ENCODE assay signal across 8 mouse cellular contexts in genomic region chr7:80187501-80187900, GRCm38 (mm10). TPM values are rescaled to one million over a fixed set of nuclear protein-coding genes. Genes with fewer than 3 reads are reported as not detected.
DNase-seq lines count a peak whose midpoint lies in the region; ATAC-seq lines count a peak whose summit lies in the region.

No protein-coding gene starts in this region.

- peaks cover 61% of the 10 kb centered on the region for H3K4me1 ChIP-seq in kidney, embryonic 16.5 days (ENCODE audit: insufficient read depth, low read length)
- peaks cover 33% of the 10 kb centered on the region for H3K4me1 ChIP-seq in embryonic facial prominence, embryonic 14.5 days (ENCODE audit: control insufficient read depth, insufficient read depth, low read length)
- H3K4me1 ChIP-seq in hindbrain, embryonic 16.5 days (ENCODE audit: control insufficient read depth, insufficient read depth, low read depth, low read length), result peaks cover 35% of the 10 kb centered on the region
- peaks cover 36% of the 10 kb centered on the region for H3K4me1 ChIP-seq in midbrain, embryonic 16.5 days (ENCODE audit: control insufficient read depth, insufficient read depth, low read length)

- DNase-seq in kidney, postnatal 14 days, result no peak
- no peak for DNase-seq in embryonic facial prominence, embryonic 14.5 days (ENCODE audit: low spot score)
- no peak for DNase-seq in urinary bladder, postnatal 25 days (ENCODE audit: low spot score)
- DNase-seq in right cerebral cortex, postnatal 4 days, result no peak
- no peak for DNase-seq in left cerebral cortex, postnatal 14 days (ENCODE audit: low spot score in 2 of 2)

- 50% methylated on average over 12 of the region's 12 CpGs for WGBS in kidney, embryonic 16.5 days
- WGBS in embryonic facial prominence, embryonic 14.5 days, result 71% methylated on average over 12 of the region's 12 CpGs
- 42% methylated on average over 12 of the region's 12 CpGs for WGBS in hindbrain, embryonic 16.5 days
- 23% methylated on average over 12 of the region's 12 CpGs for WGBS in midbrain, embryonic 16.5 days

- ATAC-seq in kidney, embryonic 16.5 days (ENCODE audit: low FRiP score, low TSS enrichment), result no peak
- no peak for ATAC-seq in embryonic facial prominence, embryonic 14.5 days (ENCODE audit: low read depth)
- no peak for ATAC-seq in hindbrain, embryonic 16.5 days
- no peak for ATAC-seq in midbrain, embryonic 16.5 days

- peak overlapping the region; percentile 93 for H3K27ac ChIP-seq in kidney, embryonic 16.5 days (ENCODE audit: low read length)
- peak overlapping the region; percentile 36; the same call in 1 of the 2 replicates for H3K27ac ChIP-seq in embryonic facial prominence, embryonic 14.5 days (replicated peaks; ENCODE audit: low read depth, low read length)
- H3K27ac ChIP-seq in hindbrain, embryonic 16.5 days (ENCODE audit: low read depth, low read length), result peak overlapping the region; percentile 80
- H3K27ac ChIP-seq in midbrain, embryonic 16.5 days (ENCODE audit: low read length), result peak overlapping the region; percentile 87

- no peaks in the 10 kb centered on the region for H3K36me3 ChIP-seq in kidney, embryonic 16.5 days (ENCODE audit: insufficient read depth, low read length)
- no peaks in the 10 kb centered on the region for H3K36me3 ChIP-seq in embryonic facial prominence, embryonic 14.5 days (ENCODE audit: control insufficient read depth, insufficient read depth, low read length)
- no peaks in the 10 kb centered on the region for H3K36me3 ChIP-seq in hindbrain, embryonic 16.5 days (ENCODE audit: control insufficient read depth, insufficient read depth, low read length)
- H3K36me3 ChIP-seq in midbrain, embryonic 16.5 days (ENCODE audit: control insufficient read depth, insufficient read depth, low read length), result no peaks in the 10 kb centered on the region

- no peaks in the 10 kb centered on the region for H3K9me3 ChIP-seq in kidney, embryonic 16.5 days (ENCODE audit: low read length)
- H3K9me3 ChIP-seq in embryonic facial prominence, embryonic 14.5 days (ENCODE audit: control insufficient read depth, low read length), result no peaks in the 10 kb centered on the region
- H3K9me3 ChIP-seq in hindbrain, embryonic 16.5 days (ENCODE audit: control insufficient read depth, low read length), result no peaks in the 10 kb centered on the region
- H3K9me3 ChIP-seq in midbrain, embryonic 16.5 days (replicated peaks; ENCODE audit: control insufficient read depth, low read length, poor library complexity, severe bottlenecking), result no peaks in the 10 kb centered on the region

- H3K27me3 ChIP-seq in kidney, embryonic 16.5 days (ENCODE audit: insufficient read depth, low read length), result no peaks in the 10 kb centered on the region
- no peaks in the 10 kb centered on the region for H3K27me3 ChIP-seq in embryonic facial prominence, embryonic 14.5 days (replicated peaks; ENCODE audit: control insufficient read depth, insufficient read depth, low read length)
- H3K27me3 ChIP-seq in hindbrain, embryonic 16.5 days (replicated peaks; ENCODE audit: control insufficient read depth, insufficient read depth, low read length), result no peaks in the 10 kb centered on the region
- no peaks in the 10 kb centered on the region for H3K27me3 ChIP-seq in midbrain, embryonic 16.5 days (ENCODE audit: control insufficient read depth, insufficient read depth, low read depth, low read length)

- peak overlapping the region; percentile 64 for H3K4me2 ChIP-seq in kidney, embryonic 16.5 days (replicated peaks; ENCODE audit: low read depth, low read length)
- H3K4me2 ChIP-seq in embryonic facial prominence, embryonic 14.5 days (ENCODE audit: low read depth, low read length), result peak overlapping the region; percentile 93
- H3K4me2 ChIP-seq in hindbrain, embryonic 16.5 days (ENCODE audit: low read length), result peak overlapping the region; percentile 77
- H3K4me2 ChIP-seq in midbrain, embryonic 16.5 days (ENCODE audit: low read length), result peak overlapping the region; percentile 71

- peak overlapping the region; percentile 73 for H3K9ac ChIP-seq in kidney, embryonic 16.5 days (replicated peaks; ENCODE audit: low read length)
- 0 out of 2 replicates have a peak overlapping the region, but pooled peaks have one; percentile 69 for H3K9ac ChIP-seq in embryonic facial prominence, embryonic 14.5 days (ENCODE audit: low read depth, low read length)
- peak overlapping the region; percentile 73 for H3K9ac ChIP-seq in hindbrain, embryonic 16.5 days (ENCODE audit: low read depth, low read length)
- H3K9ac ChIP-seq in midbrain, embryonic 16.5 days (ENCODE audit: low read depth, low read length), result peak overlapping the region; percentile 76

- peak overlapping the region; percentile 59 for H3K4me3 ChIP-seq in kidney, embryonic 16.5 days (ENCODE audit: low read length)
- peak overlapping the region; percentile 57 for H3K4me3 ChIP-seq in embryonic facial prominence, embryonic 14.5 days (ENCODE audit: low read depth, low read length)
- peak overlapping the region; percentile 57 for H3K4me3 ChIP-seq in hindbrain, embryonic 16.5 days (ENCODE audit: low read length)
- H3K4me3 ChIP-seq in midbrain, embryonic 16.5 days (ENCODE audit: low read depth, low read length), result peak overlapping the region; percentile 59

- intact Hi-C loops in left cerebral cortex, postnatal 14 days (cut with DNase I), result no loop called here

RNA-seq across cellular contexts. Expression of gene Sema4b, which starts 0.9 kb away (rescaled TPM):
- polyA plus RNA-seq in kidney, embryonic 16.5 days (2015; fragmentation: Nextera tagmentation; extraction: Ambion mirVana), result 17.7 and 23.7 TPM in 2 replicates
- polyA plus RNA-seq in embryonic facial prominence, embryonic 14.5 days (2014; fragmentation: Nextera tagmentation; extraction: Ambion mirVana), result 10.5 and 11.9 TPM in 2 replicates
- polyA plus RNA-seq in hindbrain, embryonic 16.5 days (2015; fragmentation: Nextera tagmentation; extraction: Ambion mirVana), result 21.1 and 24.3 TPM in 2 replicates
- polyA plus RNA-seq in midbrain, embryonic 16.5 days (2015; fragmentation: Nextera tagmentation; extraction: Ambion mirVana), result 25.2 and 25.3 TPM in 2 replicates
- 10 to 100 TPM; 20.0 to 20.7 TPM for total RNA-seq in left cerebral cortex, postnatal 14 days (2021)

RNA-seq across cellular contexts. Expression of gene Cib1, which starts 45.1 kb away (rescaled TPM):
- polyA plus RNA-seq in kidney, embryonic 16.5 days (2015; fragmentation: Nextera tagmentation; extraction: Ambion mirVana), result 131 and 144 TPM in 2 replicates
- 73.7 and 89.1 TPM in 2 replicates for polyA plus RNA-seq in embryonic facial prominence, embryonic 14.5 days (2014; fragmentation: Nextera tagmentation; extraction: Ambion mirVana)
- polyA plus RNA-seq in hindbrain, embryonic 16.5 days (2015; fragmentation: Nextera tagmentation; extraction: Ambion mirVana), result 42.4 and 42.6 TPM in 2 replicates
- polyA plus RNA-seq in midbrain, embryonic 16.5 days (2015; fragmentation: Nextera tagmentation; extraction: Ambion mirVana), result 24.3 and 26.0 TPM in 2 replicates
- total RNA-seq in left cerebral cortex, postnatal 14 days (2021), result 10 to 100 TPM; 18.7 to 22.0 TPM

RNA-seq across cellular contexts. Expression of gene Gdpgp1, which starts 45.2 kb away (rescaled TPM):
- 3.5 and 4.0 TPM in 2 replicates for polyA plus RNA-seq in kidney, embryonic 16.5 days (2015; fragmentation: Nextera tagmentation; extraction: Ambion mirVana)
- 2.0 and 2.6 TPM in 2 replicates for polyA plus RNA-seq in embryonic facial prominence, embryonic 14.5 days (2014; fragmentation: Nextera tagmentation; extraction: Ambion mirVana)
- 4.5 and 4.9 TPM in 2 replicates for polyA plus RNA-seq in hindbrain, embryonic 16.5 days (2015; fragmentation: Nextera tagmentation; extraction: Ambion mirVana)
- 3.7 and 4.6 TPM in 2 replicates for polyA plus RNA-seq in midbrain, embryonic 16.5 days (2015; fragmentation: Nextera tagmentation; extraction: Ambion mirVana)
- 1 to 10 TPM; 6.6 to 6.7 TPM for total RNA-seq in left cerebral cortex, postnatal 14 days (2021)

RNA-seq across cellular contexts. Expression of gene Ttll13, which starts 58.7 kb away (rescaled TPM):
- 0.87 and 1.4 TPM in 2 replicates for polyA plus RNA-seq in kidney, embryonic 16.5 days (2015; fragmentation: Nextera tagmentation; extraction: Ambion mirVana)
- 0.35 and 0.79 TPM in 2 replicates for polyA plus RNA-seq in embryonic facial prominence, embryonic 14.5 days (2014; fragmentation: Nextera tagmentation; extraction: Ambion mirVana)
- 3.3 TPM in 2 replicates for polyA plus RNA-seq in hindbrain, embryonic 16.5 days (2015; fragmentation: Nextera tagmentation; extraction: Ambion mirVana)
- 2.9 and 3.0 TPM in 2 replicates for polyA plus RNA-seq in midbrain, embryonic 16.5 days (2015; fragmentation: Nextera tagmentation; extraction: Ambion mirVana)
- total RNA-seq in left cerebral cortex, postnatal 14 days (2021), result 1 to 10 TPM in 1 of 2 experiments, under 1 TPM in 1; 0.95 to 1.2 TPM

Comparison
In these comparisons a context has a peak if more than half of its experiments do, and no peak if none do; other contexts are left out.
1. H3K27ac ChIP-seq: peak in every context shown above with its lines; median percentile 93 in kidney, embryonic 16.5 days; 87 in midbrain, embryonic 16.5 days; 80 in hindbrain, embryonic 16.5 days; 36 in embryonic facial prominence, embryonic 14.5 days.